Mouse (Mus musculus): ENCODE measurements around the gene Ssc5d. TPM values are rescaled to one million over a fixed set of nuclear protein-coding genes. Genes with fewer than 3 reads are reported as not detected.

Gene Ssc5d
- total and polyA plus RNA-seq, 3 experiments: 0.09 to 1.6 (median 0.30) TPM

GRCm38 (mm10) chr7:4927711-4928110 is 2.1 kb downstream of the Ssc5d start:
- TF ChIP-seq CTCF (conservative IDR thresholded peaks at IDR 0.05 in 1 of 2, IDR thresholded peaks at IDR 0.05 in 1 of 2; ENCODE audit: low read depth in 2 of 2, low read length in 2 of 2) (no peak), JUND (conservative IDR thresholded peaks at IDR 0.05; ENCODE audit: low read depth, low read length) (no peak), ELF1 (IDR thresholded peaks at IDR 0.05; ENCODE audit: low read depth, low read length) (no peak), BHLHE40 (IDR thresholded peaks at IDR 0.05; ENCODE audit: low read depth, low read length) (no peak), ZNF384 (IDR thresholded peaks at IDR 0.05; ENCODE audit: low read depth, low read length) (no peak), POLR2AphosphoS2 (IDR thresholded peaks at IDR 0.05; ENCODE audit: low read depth, low read length) (no peak), KAT2A (IDR thresholded peaks at IDR 0.05; ENCODE audit: insufficient replicate concordance, low read length) (no peak)
- Histone ChIP-seq H3K27me3 (replicated peaks) (no peaks in the 10 kb centered on the region), H3K4me3 (replicated peaks in 1 of 3; ENCODE audit: low read depth in 2 of 3, low read length in 2 of 3, poor library complexity in 1 of 3) (no peak overlapping the region), H3K36me3 (replicated peaks in 1 of 2; ENCODE audit: control insufficient read depth in 1 of 2, insufficient read depth in 1 of 2, low read length in 1 of 2) (no peaks in the 10 kb centered on the region), H3K4me1 (ENCODE audit: control insufficient read depth in 1 of 2, insufficient read depth in 2 of 2) (peaks cover 2 to 30% of the 10 kb centered on the region in 2 experiments), H3K9ac (ENCODE audit: insufficient read depth, low read depth) (no peak overlapping the region), H3K9me3 (replicated peaks; ENCODE audit: low read length) (no peaks in the 10 kb centered on the region), H3K79me2 (replicated peaks; ENCODE audit: control insufficient read depth, extremely low read depth, insufficient read depth, poor library complexity, severe bottlenecking) (no peaks in the 10 kb centered on the region), H3K27ac (ENCODE audit: insufficient read depth, low read depth) (no peak overlapping the region), H3K4me2 (ENCODE audit: insufficient read depth, low read depth, poor library complexity, severe bottlenecking) (no peak overlapping the region)
- in situ Hi-C loops (cut with MboI; ENCODE audit: low pct_ligation_motif_present, low pct_unique_long_range_greater_than_20kb, low sequenced_read_pairs) (no loop called here), dilution Hi-C loops (cut with MboI; ENCODE audit: extremely low pct_ligation_motif_present, extremely low pct_unique_long_range_greater_than_20kb, low sequenced_read_pairs) (no loop called here)
- no peak for DNase-seq (ENCODE audit: extremely low read depth)

- dilution Hi-C loops (cut with MboI; ENCODE audit: extremely low pct_ligation_motif_present, extremely low pct_unique_long_range_greater_than_20kb, low sequenced_read_pairs): no loop called here
- Histone ChIP-seq H3K4me3 (replicated peaks in 1 of 3; ENCODE audit: low read depth in 2 of 3, low read length in 2 of 3, poor library complexity in 1 of 3) (no peak overlapping the region), H3K4me1 (ENCODE audit: control insufficient read depth in 1 of 2, insufficient read depth in 2 of 2) (peaks cover 2 to 30% of the 10 kb centered on the region in 2 experiments), H3K36me3 (replicated peaks in 1 of 2; ENCODE audit: control insufficient read depth in 1 of 2, insufficient read depth in 1 of 2, low read length in 1 of 2) (no peaks in the 10 kb centered on the region), H3K4me2 (ENCODE audit: insufficient read depth, low read depth, poor library complexity, severe bottlenecking) (no peak overlapping the region), H3K27me3 (replicated peaks) (no peaks in the 10 kb centered on the region), H3K9ac (ENCODE audit: insufficient read depth, low read depth) (no peak overlapping the region), H3K79me2 (replicated peaks; ENCODE audit: control insufficient read depth, extremely low read depth, insufficient read depth, poor library complexity, severe bottlenecking) (no peaks in the 10 kb centered on the region), H3K27ac (ENCODE audit: insufficient read depth, low read depth) (no peak overlapping the region), H3K9me3 (replicated peaks; ENCODE audit: low read length) (no peaks in the 10 kb centered on the region)
- DNase-seq (ENCODE audit: extremely low read depth): no peak
- in situ Hi-C loops (cut with MboI; ENCODE audit: low pct_ligation_motif_present, low pct_unique_long_range_greater_than_20kb, low sequenced_read_pairs): no loop called here
- TF ChIP-seq USF1 (IDR thresholded peaks at IDR 0.05; ENCODE audit: low read depth, low read length) (no peak), E2F4 (IDR thresholded peaks at IDR 0.05; ENCODE audit: insufficient replicate concordance, low read depth, low read length) (no peak)
Observed at GRCm38 (mm10) chr7:4928323-4928722, 2.7 kb downstream of the Ssc5d start.

- H3K4me1 ChIP-seq (ENCODE audit: control insufficient read depth in 1 of 2, insufficient read depth in 2 of 2): peaks cover 6 to 31% of the 10 kb centered on the region in 2 experiments
- no peaks in the 10 kb centered on the region for H3K27me3 ChIP-seq (replicated peaks)
- H3K79me2 ChIP-seq (replicated peaks; ENCODE audit: control insufficient read depth, extremely low read depth, insufficient read depth, poor library complexity, severe bottlenecking): no peaks in the 10 kb centered on the region
- no peak overlapping the region for H3K4me2 ChIP-seq (ENCODE audit: insufficient read depth, low read depth, poor library complexity, severe bottlenecking)
- no peak for TF ChIP-seq CHD1 (IDR thresholded peaks at IDR 0.05; ENCODE audit: low read depth, low read length)
- no peak for TF ChIP-seq GABPA (IDR thresholded peaks at IDR 0.05; ENCODE audit: insufficient replicate concordance, low read depth, low read length)
- no peak for TF ChIP-seq ZNF384 (IDR thresholded peaks at IDR 0.05; ENCODE audit: low read depth, low read length)
- no peak for TF ChIP-seq SIN3A (IDR thresholded peaks at IDR 0.05; ENCODE audit: low read length)
- TF ChIP-seq KAT2A (IDR thresholded peaks at IDR 0.05; ENCODE audit: insufficient replicate concordance, low read length): no peak
- no peak for TF ChIP-seq NRF1 (IDR thresholded peaks at IDR 0.05; ENCODE audit: low read depth, low read length)
- TF ChIP-seq CHD2 (IDR thresholded peaks at IDR 0.05; ENCODE audit: low read length): no peak
- no peak for TF ChIP-seq E2F4 (IDR thresholded peaks at IDR 0.05; ENCODE audit: insufficient replicate concordance, low read depth, low read length)
- TF ChIP-seq MAZ (IDR thresholded peaks at IDR 0.05; ENCODE audit: low read depth, low read length): no peak
- TF ChIP-seq MAFK (IDR thresholded peaks at IDR 0.05; ENCODE audit: insufficient replicate concordance, low read length): no peak
- no peak for TF ChIP-seq USF1 (IDR thresholded peaks at IDR 0.05; ENCODE audit: low read depth, low read length)
- no peak for TF ChIP-seq JUND (conservative IDR thresholded peaks at IDR 0.05; ENCODE audit: low read depth, low read length)
- no peak for TF ChIP-seq ZKSCAN1 (IDR thresholded peaks at IDR 0.05; ENCODE audit: borderline replicate concordance, low read depth, low read length)
- dilution Hi-C loops (cut with MboI; ENCODE audit: extremely low pct_ligation_motif_present, extremely low pct_unique_long_range_greater_than_20kb, low sequenced_read_pairs) (no loop called here), in situ Hi-C loops (cut with MboI; ENCODE audit: low pct_ligation_motif_present, low pct_unique_long_range_greater_than_20kb, low sequenced_read_pairs) (no loop called here)
- no peaks in the 10 kb centered on the region for H3K36me3 ChIP-seq (replicated peaks in 1 of 2; ENCODE audit: control insufficient read depth in 1 of 2, insufficient read depth in 1 of 2, low read length in 1 of 2)
- no peak overlapping the region for H3K9ac ChIP-seq (ENCODE audit: insufficient read depth, low read depth)
- H3K9me3 ChIP-seq (replicated peaks; ENCODE audit: low read length): peaks cover 5% of the 10 kb centered on the region
- DNase-seq (ENCODE audit: extremely low read depth): no peak
- H3K4me3 ChIP-seq (replicated peaks in 1 of 3; ENCODE audit: low read depth in 2 of 3, low read length in 2 of 3, poor library complexity in 1 of 3): no peak overlapping the region
- H3K27ac ChIP-seq (ENCODE audit: insufficient read depth, low read depth): no peak overlapping the region
Observed at GRCm38 (mm10) chr7:4933103-4933502, 7.5 kb downstream of the Ssc5d start.
